In the genomic region with DNA sequence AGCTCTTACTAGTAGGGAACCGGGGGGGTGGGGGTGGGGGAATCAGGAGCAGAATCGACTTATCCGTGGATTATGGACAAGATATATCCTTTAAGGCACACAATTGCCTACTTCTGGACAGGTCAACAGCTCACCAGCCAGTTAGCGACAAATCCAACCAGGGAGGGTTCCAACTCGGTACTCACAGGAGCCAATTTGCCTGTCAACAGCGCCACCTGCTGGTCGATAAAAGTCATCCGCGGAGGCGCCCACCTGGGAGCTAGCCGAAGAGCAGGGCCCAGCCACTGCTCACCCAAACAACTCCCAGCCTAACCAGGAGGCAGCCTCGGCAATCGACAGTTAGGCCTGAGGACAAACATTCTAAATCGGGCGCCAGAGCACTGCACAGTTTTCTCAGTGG, we compare ENCODE assay signal across 8 mouse cellular contexts. TPM values are rescaled to one million over a fixed set of nuclear protein-coding genes. Genes with fewer than 3 reads are reported as not detected.
DNase-seq lines count a peak whose midpoint lies in the region; ATAC-seq lines count a peak whose summit lies in the region.

1700069L16Rik (minus strand) TSS at position 327 of the 400 bp plus-strand sequence.

- H3K4me3 ChIP-seq in midbrain, embryonic 10.5 days, result no peak within 1 kb of the TSS

- no peaks in the 10 kb centered on the region for H3K9me3 ChIP-seq in midbrain, embryonic 10.5 days (replicated peaks)

- H3K27ac ChIP-seq in midbrain, embryonic 10.5 days (replicated peaks), result no peak within 1 kb of the TSS

- H3K36me3 ChIP-seq in midbrain, embryonic 10.5 days, result no peaks in the 10 kb centered on the region

- 6% methylated on average over 15 of the region's 15 CpGs for WGBS in midbrain, embryonic 10.5 days

- ATAC-seq in activated CD4-positive, CD25-positive, alpha-beta regulatory T cell, adult 4 months, result no peak

- DNase-seq in WW6 (ENCODE audit: low read depth, low spot score), result peak; percentile 76
- DNase-seq in cerebellum, postnatal 14 days, result peak; percentile 97 to 98
- peak; percentile 82 for DNase-seq in gastrocnemius, adult 18-20 months (ENCODE audit: low spot score)
- DNase-seq in hindlimb bud, embryonic 11.5 days (ENCODE audit: extremely low spot score, low read depth, low spot score), result peak; percentile 70
- DNase-seq in left cerebral cortex, adult 18-20 months (ENCODE audit: low spot score in 2 of 2), result peak; percentile 90 to 92
- peak; percentile 85 for DNase-seq in midbrain, embryonic 10.5 days (ENCODE audit: low spot score)
- peak; percentile 59 for DNase-seq in skeletal muscle tissue, adult 2 months (ENCODE audit: low read depth, low spot score)

- H3K4me1 ChIP-seq in midbrain, embryonic 10.5 days, result peaks cover 9% of the 10 kb centered on the region

- peaks cover 10% of the 10 kb centered on the region; the same call in 1 of the 2 replicates for H3K27me3 ChIP-seq in midbrain, embryonic 10.5 days (ENCODE audit: low read depth, poor library complexity, severe bottlenecking)

RNA-seq across cellular contexts. Expression of gene 1700069L16Rik, which starts in this region (rescaled TPM):
- not detected for total RNA-seq in gastrocnemius, adult 18-20 months (2021)
- total RNA-seq in left cerebral cortex, adult 18-20 months (2021), result not detected
- polyA plus RNA-seq in midbrain, embryonic 10.5 days (2016; fragmentation: Nextera tagmentation; extraction: Ambion mirVana), result not detected in 2 replicates
- polyA plus RNA-seq in activated CD4-positive, CD25-positive, alpha-beta regulatory T cell, adult 4 months (2017; shearing (Covaris generic)), result not detected

Comparison
In these comparisons a context has a peak if more than half of its experiments do, and no peak if none do; other contexts are left out.
1. Peak in DNase-seq in gastrocnemius, adult 18-20 months; RNA of the gene not detected or under 1 TPM.
2. Peak in DNase-seq in left cerebral cortex, adult 18-20 months; RNA of the gene not detected or under 1 TPM.
3. Peak in DNase-seq in midbrain, embryonic 10.5 days; RNA of the gene not detected or under 1 TPM.